Mouse (Mus musculus) kidney, postnatal 0 days (tissue): ENCODE results near the gene Fpr1. TPM values are rescaled to one million over a fixed set of nuclear protein-coding genes. Genes with fewer than 3 reads are reported as not detected.

Source experiments
- ATAC-seq: fragments of 200-750 bp; cut with Nextera tagmentation; replicated peaks from 2 replicates; pipeline ENCODE4 v1.8.0; 2017; ENCODE audit warnings: low read depth, moderate number of reproducible peaks, moderate TSS enrichment, moderate library complexity; ENCODE audit not compliant: low FRiP score
- DNase-seq: peaks from one replicate; pipeline ENCODE4 v3.0.0-alpha.2; 2016; ENCODE audit warnings: low spot score
- H3K27ac ChIP-seq: fragments of 300-500 bp; sonication (generic); 2 replicates; pipeline ENCODE4 v1.5.1; 2014; ENCODE audit warnings: mild to moderate bottlenecking
- H3K27me3 ChIP-seq: fragments of 300-500 bp; sonication (generic); 2 replicates; pipeline ENCODE4 v1.6.1; 2014; ENCODE audit warnings: low read length, mixed read lengths; ENCODE audit not compliant: insufficient read depth
- H3K36me3 ChIP-seq: fragments of 300-500 bp; sonication (generic); 2 replicates; pipeline ENCODE4 v1.6.1; 2014; ENCODE audit warnings: low read length, mixed read lengths; ENCODE audit not compliant: insufficient read depth
- H3K4me1 ChIP-seq: fragments of 300-500 bp; sonication (generic); replicated peaks from 2 replicates; pipeline ENCODE4 v1.6.1; 2014; ENCODE audit warnings: antibody characterized with exemption, low read length, mixed read lengths; ENCODE audit not compliant: insufficient read depth
- H3K4me2 ChIP-seq: fragments of 300-500 bp; sonication (generic); 2 replicates; pipeline ENCODE4 v1.6.1; 2014; ENCODE audit warnings: mild to moderate bottlenecking, low read length, moderate library complexity, mixed read lengths
- H3K4me3 ChIP-seq: fragments of 300-500 bp; sonication (generic); replicated peaks from 2 replicates; pipeline ENCODE4 v1.5.1; 2014; ENCODE audit warnings: low read depth, low read length
- H3K9ac ChIP-seq: fragments of 300-500 bp; sonication (generic); 2 replicates; pipeline ENCODE4 v1.6.1; 2014; ENCODE audit warnings: low read depth, low read length
- H3K9me3 ChIP-seq: fragments of 300-500 bp; sonication (generic); replicated peaks from 2 replicates; pipeline ENCODE4 v1.6.1; 2016; ENCODE audit warnings: low read length, inconsistent platforms, mixed read lengths
- CTCF ChIP-seq: IDR thresholded peaks from 2 replicates; pipeline ENCODE4 v1.5.1; 2016; ENCODE audit warnings: antibody characterized with exemption, low read depth, mild to moderate bottlenecking, moderate library complexity
- WGBS: fragments of 180-500 bp; shearing (Covaris S2); extraction: QIAGEN DNeasy Blood & Tissue Kit; methylation state at CpG from one replicate; pipeline ENCODE4 v1.1.7; 2014; 5-methylcytosine and 5-hydroxymethylcytosine counted together
- polyA plus RNA-seq: library from polyadenylated mRNA; unstranded; fragments of >200 nt; fragmentation: Nextera tagmentation; extraction: Ambion mirVana; gene quantifications from 2 replicates; pipeline ENCODE4 v1.2.1, GENCODE M21; 2015

Gene Fpr1
- polyA plus RNA-seq, 1 experiment from 2014 or later = 0.39 TPM

GRCm38 (mm10) chr17:17843534-17844261 is 40.0 kb downstream of the Fpr1 start:
- Histone ChIP-seq H3K4me3 (no peak overlapping the region), H3K27me3 (no peaks in the 10 kb centered on the region), H3K4me1 (no peaks in the 10 kb centered on the region), H3K4me2 (no peak overlapping the region), H3K27ac (no peak overlapping the region), H3K9me3 (no peaks in the 10 kb centered on the region), H3K36me3 (0 out of 2 replicates have a peak, but pooled peaks cover 11% of the 10 kb centered on the region), H3K9ac (no peak overlapping the region)
- 72% methylated on average over 27 of the region's 27 CpGs for WGBS
- DNase-seq = no peak
- ATAC-seq = peak; percentile 52
- TF ChIP-seq CTCF = no peak

- 0 out of 2 replicates have a peak, but pooled peaks cover 17% of the 10 kb centered on the region for H3K36me3 ChIP-seq
Measured at GRCm38 (mm10) chr17:17840796-17841195, 42.9 kb downstream of the Fpr1 start.

GRCm38 (mm10) chr17:17839276-17839675 is 44.5 kb downstream of the Fpr1 start:
- WGBS = 92% methylated on average over 2 of the region's 2 CpGs
- peaks cover 17% of the 10 kb centered on the region for H3K4me1 ChIP-seq
- no peak overlapping the region for H3K4me2 ChIP-seq
- ATAC-seq (no peak), DNase-seq (no peak)
- 0 out of 2 replicates have a peak, but pooled peaks cover 17% of the 10 kb centered on the region for H3K36me3 ChIP-seq
- H3K27ac ChIP-seq = no peak overlapping the region
- no peak for TF ChIP-seq CTCF
- no peaks in the 10 kb centered on the region for H3K27me3 ChIP-seq
- H3K9me3 ChIP-seq = no peaks in the 10 kb centered on the region
- no peak overlapping the region for H3K9ac ChIP-seq
- no peak overlapping the region for H3K4me3 ChIP-seq

More at GRCm38 (mm10) chr17:17840796-17841195, 42.9 kb downstream of the Fpr1 start:
- Histone ChIP-seq H3K9ac (no peak overlapping the region), H3K4me2 (no peak overlapping the region), H3K4me1 (peaks cover 12% of the 10 kb centered on the region; the same call in 1 of the 2 replicates), H3K4me3 (no peak overlapping the region), H3K27ac (no peak overlapping the region), H3K27me3 (no peaks in the 10 kb centered on the region), H3K9me3 (no peaks in the 10 kb centered on the region)
- no peak for TF ChIP-seq CTCF
- 81% methylated on average over 7 of the region's 7 CpGs for WGBS
- ATAC-seq (no peak), DNase-seq (no peak)

- no peaks in the 10 kb centered on the region for H3K27me3 ChIP-seq
- H3K27ac ChIP-seq = peak overlapping the region; percentile 86
- no peaks in the 10 kb centered on the region for H3K9me3 ChIP-seq
- peak overlapping the region; percentile 61 for H3K9ac ChIP-seq
- peak overlapping the region; percentile 72 for H3K4me2 ChIP-seq
- peak; percentile 82 for TF ChIP-seq CTCF
- peaks cover 18% of the 10 kb centered on the region for H3K4me1 ChIP-seq
- ATAC-seq = peak; percentile 99
- H3K36me3 ChIP-seq = 0 out of 2 replicates have a peak, but pooled peaks cover 17% of the 10 kb centered on the region
- H3K4me3 ChIP-seq = peak overlapping the region; percentile 37
- peak; percentile 98 for DNase-seq
- under 1% methylated on average over 43 of the region's 43 CpGs for WGBS
Measured at GRCm38 (mm10) chr17:17837919-17838701, 45.6 kb downstream of the Fpr1 start.

GRCm38 (mm10) chr17:17837426-17837825 is 46.3 kb downstream of the Fpr1 start:
- Histone ChIP-seq H3K36me3 (0 out of 2 replicates have a peak, but pooled peaks cover 17% of the 10 kb centered on the region), H3K4me1 (peaks cover 18% of the 10 kb centered on the region), H3K4me2 (peak overlapping the region; percentile 72), H3K4me3 (peak overlapping the region; percentile 37), H3K9me3 (no peaks in the 10 kb centered on the region), H3K27ac (peak overlapping the region; percentile 86), H3K9ac (peak overlapping the region; percentile 35), H3K27me3 (no peaks in the 10 kb centered on the region)
- no peak for ATAC-seq
- 4% methylated on average over 13 of the region's 13 CpGs for WGBS
- no peak for DNase-seq
- TF ChIP-seq CTCF = no peak

- H3K27ac ChIP-seq = no peak overlapping the region
- H3K9ac ChIP-seq = no peak overlapping the region
- 74% methylated on average over 5 of the region's 5 CpGs for WGBS
- ATAC-seq (no peak), DNase-seq (no peak)
- H3K27me3 ChIP-seq = no peaks in the 10 kb centered on the region
- H3K4me1 ChIP-seq = peaks cover 23% of the 10 kb centered on the region
- H3K4me2 ChIP-seq = no peak overlapping the region
- no peaks in the 10 kb centered on the region for H3K9me3 ChIP-seq
- H3K4me3 ChIP-seq = no peak overlapping the region
- 0 out of 2 replicates have a peak, but pooled peaks cover 7% of the 10 kb centered on the region for H3K36me3 ChIP-seq
- TF ChIP-seq CTCF = no peak
Measured at GRCm38 (mm10) chr17:17836101-17836500, 47.6 kb downstream of the Fpr1 start.
